Mouse (Mus musculus) forebrain, postnatal 0 days (tissue): ENCODE data around the gene Ing1. TPM values are rescaled to one million over a fixed set of nuclear protein-coding genes. Genes with fewer than 3 reads are reported as not detected.
A peak's percentile ranks its signal among the peaks of the same experiment; 100 is the strongest.

Experiments
- ATAC-seq: fragments of 200-750 bp; cut with Nextera tagmentation; 2 replicates; pipeline ENCODE4 v1.8.0; 2017; ENCODE audit warnings: mild to moderate bottlenecking, moderate library complexity
- DNase-seq: peaks from one replicate; pipeline ENCODE4 v3.0.0-alpha.2; 2015
- H3K27ac ChIP-seq: fragments of 300-500 bp; sonication (generic); 2 replicates; pipeline ENCODE4 v1.5.1; 2014; ENCODE audit warnings: low read depth, mild to moderate bottlenecking, antibody characterized with exemption, low read length, moderate library complexity, mixed read lengths
- H3K27me3 ChIP-seq: fragments of 300-500 bp; sonication (generic); 2 replicates; pipeline ENCODE4 v1.6.1; 2014; ENCODE audit warnings: mild to moderate bottlenecking, low read length, mixed read lengths; ENCODE audit not compliant: insufficient read depth
- H3K36me3 ChIP-seq: fragments of 300-500 bp; sonication (generic); 2 replicates; pipeline ENCODE4 v1.6.1; 2014; ENCODE audit warnings: mild to moderate bottlenecking, moderate library complexity; ENCODE audit not compliant: insufficient read depth
- H3K4me1 ChIP-seq: fragments of 300-500 bp; sonication (generic); 2 replicates; pipeline ENCODE4 v1.6.1; 2014; ENCODE audit warnings: antibody characterized with exemption; ENCODE audit not compliant: insufficient read depth
- H3K4me2 ChIP-seq: fragments of 300-500 bp; sonication (generic); 2 replicates; pipeline ENCODE4 v1.6.1; 2014; ENCODE audit warnings: low read depth, mild to moderate bottlenecking, moderate library complexity
- H3K4me3 ChIP-seq: fragments of 300-500 bp; sonication (generic); 2 replicates; pipeline ENCODE4 v1.5.1; 2014; ENCODE audit warnings: low read depth, low read length, mixed read lengths
- H3K9ac ChIP-seq: fragments of 300-500 bp; sonication (generic); 2 replicates; pipeline ENCODE4 v1.6.1; 2014; ENCODE audit warnings: mild to moderate bottlenecking
- H3K9me3 ChIP-seq: fragments of 300-500 bp; sonication (generic); 2 replicates; pipeline ENCODE4 v1.6.1; 2016; ENCODE audit warnings: low read length
- CTCF ChIP-seq: sonication (generic); IDR thresholded peaks from 2 replicates; pipeline ENCODE4 v1.5.1; 2016; ENCODE audit warnings: antibody characterized with exemption, control low read depth, low read depth
- WGBS: fragments of 180-500 bp; shearing (Covaris S2); extraction: QIAGEN DNeasy Blood & Tissue Kit; methylation state at CpG from one replicate; pipeline ENCODE4 v1.1.7; 2014; 5-methylcytosine and 5-hydroxymethylcytosine counted together
- polyA plus RNA-seq: library from polyadenylated mRNA; unstranded; fragments of >200 nt; fragmentation: Nextera tagmentation; extraction: Ambion mirVana; gene quantifications from 2 replicates; pipeline ENCODE4 v1.2.1, GENCODE M21; 2015
- total RNA-seq: library from RNA; depleted of rRNA; stranded (reverse); fragments of >200 nt; gene quantifications from 2 replicates; pipeline ENCODE4 v1.2.3, GENCODE M21; 2014; rRNA removed

The Ing1 gene
- total and polyA plus RNA-seq, 2 experiments from 2014 or later = 30.8 to 49.9 TPM

DNA sequence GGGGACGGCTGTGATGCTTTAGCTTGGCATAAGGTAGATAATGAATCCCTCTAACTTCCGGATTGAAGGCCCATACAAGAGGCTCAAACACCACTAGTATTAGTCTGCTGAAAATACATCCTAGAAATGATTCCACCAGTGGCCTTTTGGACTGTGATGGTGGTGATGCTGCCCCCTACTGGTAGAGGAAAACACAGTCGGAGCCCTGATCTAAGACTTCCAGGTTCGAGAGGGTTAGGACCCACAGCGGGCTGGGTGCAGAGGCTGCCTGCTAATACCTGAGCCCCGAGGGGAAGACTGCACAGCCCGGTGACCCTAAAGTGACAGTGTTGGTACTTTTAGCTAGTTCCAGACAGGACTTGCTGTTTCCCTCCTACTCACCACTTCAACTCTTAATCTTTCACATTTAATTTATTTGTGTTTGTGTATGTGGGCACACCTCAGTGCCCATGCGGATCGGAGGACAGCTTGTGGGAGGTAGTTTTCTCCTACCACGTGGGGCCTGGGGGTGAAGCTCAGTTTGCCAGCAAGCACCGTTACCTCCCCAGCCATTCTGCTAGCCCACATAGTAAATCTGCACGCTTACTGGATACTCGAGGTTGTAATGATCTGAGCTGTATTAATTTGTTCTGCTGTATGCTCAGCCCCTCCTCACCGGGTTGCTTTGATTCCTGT is 46.8 kb downstream of the Ing1 start:
- peak; percentile 86 for TF ChIP-seq CTCF
- Histone ChIP-seq H3K27ac (no peak overlapping the region), H3K36me3 (peaks cover 6% of the 10 kb centered on the region; the same call in 1 of the 2 replicates), H3K9me3 (no peaks in the 10 kb centered on the region), H3K4me3 (no peak overlapping the region), H3K4me1 (no peaks in the 10 kb centered on the region), H3K27me3 (no peaks in the 10 kb centered on the region), H3K9ac (no peak overlapping the region), H3K4me2 (no peak overlapping the region)
- ATAC-seq (peak; percentile 54; the same call in 1 of the 2 replicates), DNase-seq (peak; percentile 74)
- 45% methylated on average over 14 of the region's 14 CpGs for WGBS

DNA sequence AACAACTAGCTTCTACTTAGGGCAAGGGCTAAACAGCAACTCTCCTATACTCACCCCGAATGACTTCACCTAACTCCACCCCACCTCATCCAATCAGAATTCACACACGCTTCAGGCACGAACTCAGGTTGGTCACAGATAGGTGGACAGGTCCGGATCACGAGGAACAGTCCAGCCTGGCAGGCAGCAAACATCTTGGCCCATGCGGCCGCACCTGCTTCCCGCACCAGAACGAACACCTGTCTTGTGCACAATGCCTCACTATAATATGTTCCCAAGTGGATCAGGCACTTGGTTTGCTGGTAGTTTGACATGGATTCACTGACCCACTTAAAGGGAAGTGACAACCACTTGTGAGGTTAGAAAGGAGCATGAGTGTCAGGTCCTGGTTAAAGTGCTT is 53.5 kb downstream of the Ing1 start:
- H3K9ac ChIP-seq = no peak overlapping the region
- WGBS = 98% methylated on average over 9 of the region's 9 CpGs

More for the DNA sequence above, 53.5 kb downstream of the Ing1 start:
- ATAC-seq (no peak), DNase-seq (no peak)
- Histone ChIP-seq H3K27me3 (no peaks in the 10 kb centered on the region), H3K4me1 (no peaks in the 10 kb centered on the region), H3K4me2 (no peak overlapping the region), H3K36me3 (peaks cover 40% of the 10 kb centered on the region), H3K27ac (no peak overlapping the region), H3K4me3 (no peak overlapping the region), H3K9me3 (no peaks in the 10 kb centered on the region)
- TF ChIP-seq CTCF = no peak

Other genes starting within 250 kb of the Ing1 start
- 57.0 and 95.7 TPM in 2 replicates for gene Col4a2, start 242.8 kb upstream of the Ing1 start, total RNA-seq
- 23.1 and 26.6 TPM in 2 replicates for gene Col4a2, start 242.8 kb upstream of the Ing1 start, polyA plus RNA-seq
- 114 and 217 TPM in 2 replicates for gene Col4a1, start 242.7 kb upstream of the Ing1 start, total RNA-seq
- gene Col4a1, start 242.7 kb upstream of the Ing1 start, polyA plus RNA-seq = 43.1 and 45.1 TPM in 2 replicates
- gene Rab20, start 76.9 kb upstream of the Ing1 start, total RNA-seq = 0.95 and 1.2 TPM in 2 replicates
- gene Rab20, start 76.9 kb upstream of the Ing1 start, polyA plus RNA-seq = 1.6 and 2.7 TPM in 2 replicates
- 89.1 and 111 TPM in 2 replicates for gene Naxd, start 58.1 kb upstream of the Ing1 start, total RNA-seq
- 130 and 134 TPM in 2 replicates for gene Naxd, start 58.1 kb upstream of the Ing1 start, polyA plus RNA-seq
- gene Cars2, start 4.8 kb upstream of the Ing1 start, total RNA-seq = 39.3 and 49.9 TPM in 2 replicates
- gene Cars2, start 4.8 kb upstream of the Ing1 start, polyA plus RNA-seq = 23.3 and 25.9 TPM in 2 replicates
- gene Ankrd10, start 80.2 kb downstream of the Ing1 start, total RNA-seq = 123 and 141 TPM in 2 replicates
- 79.6 and 89.2 TPM in 2 replicates for gene Ankrd10, start 80.2 kb downstream of the Ing1 start, polyA plus RNA-seq
- gene 1700016D06Rik, start 145.5 kb downstream of the Ing1 start, total RNA-seq = not detected in 2 replicates
- gene 1700016D06Rik, start 145.5 kb downstream of the Ing1 start, polyA plus RNA-seq = 0.22 TPM in 1 of 2 replicates, not detected in the other
- 100 and 114 TPM in 2 replicates for gene Arhgef7, start 172.2 kb downstream of the Ing1 start, total RNA-seq
- 50.3 and 59.5 TPM in 2 replicates for gene Arhgef7, start 172.2 kb downstream of the Ing1 start, polyA plus RNA-seq